Mouse (Mus musculus) myocyte (in vitro differentiated cells): ENCODE measurements around the gene Zfp362.

Experiments used
- CEBPB ChIP-seq: IDR thresholded peaks from 2 replicates; pipeline ENCODE4 v1.6.1; 2011; ENCODE audit warnings: mild to moderate bottlenecking, moderate library complexity; ENCODE audit not compliant: poor library complexity, insufficient read depth, severe bottlenecking
- E2F4 ChIP-seq: IDR thresholded peaks from one replicate; pipeline ENCODE4 v1.6.1; 2011; ENCODE audit warnings: mild to moderate bottlenecking, control low read depth, moderate library complexity; ENCODE audit not compliant: insufficient read depth
- MAX ChIP-seq: IDR thresholded peaks from one replicate; pipeline ENCODE4 v1.6.1; 2011; ENCODE audit warnings: low read depth, mild to moderate bottlenecking, control low read depth
- MYOD1 ChIP-seq, 3 experiments: IDR thresholded peaks; one replicate each; pipeline ENCODE4 v1.6.1; 2011; ENCODE audit warnings: control low read depth in 2 of 3, low read depth in 2 of 3, mild to moderate bottlenecking in 2 of 3, moderate library complexity in 1 of 3; ENCODE audit not compliant: insufficient read length in 2 of 3, control insufficient read depth in 1 of 3
- POLR2A ChIP-seq: IDR thresholded peaks from one replicate; pipeline ENCODE4 v1.6.1; 2011; ENCODE audit warnings: low read depth, mild to moderate bottlenecking, control low read depth, moderate library complexity; ENCODE audit not compliant: insufficient read length
- POLR2AphosphoS2 ChIP-seq: IDR thresholded peaks from one replicate; pipeline ENCODE4 v1.6.1; 2011; ENCODE audit warnings: low read depth, control low read depth; ENCODE audit not compliant: insufficient read length
- TCF12 ChIP-seq: IDR thresholded peaks from one replicate; pipeline ENCODE4 v1.6.1; 2011; ENCODE audit warnings: mild to moderate bottlenecking, control low read depth; ENCODE audit not compliant: poor library complexity, insufficient read depth, severe bottlenecking
- TCF3 ChIP-seq: IDR thresholded peaks from one replicate; pipeline ENCODE4 v1.6.1; 2011; ENCODE audit warnings: low read depth, control low read depth; ENCODE audit not compliant: insufficient read length
- USF1 ChIP-seq: IDR thresholded peaks from one replicate; pipeline ENCODE4 v1.6.1; 2011; ENCODE audit warnings: low read depth, mild to moderate bottlenecking, control low read depth, moderate library complexity

- TF ChIP-seq TCF3 (no peak), POLR2A (no peak), CEBPB (no peak), MAX (no peak), MYOD1 (IDR thresholded peaks at IDR 0.05; ENCODE audit: control insufficient read depth in 1 of 3, insufficient read length in 2 of 3, low read depth in 2 of 3) (no peak), USF1 (no peak), E2F4 (no peak), TCF12 (no peak), POLR2AphosphoS2 (no peak)
Measured at GRCm38 (mm10) chr4:128844566-128844965, 38.7 kb upstream of the Zfp362 start.
